Mouse (Mus musculus) heart, adult 8-10 months (tissue): ENCODE data around the gene Dcp1a. TPM values are rescaled to one million over a fixed set of nuclear protein-coding genes. Genes with fewer than 3 reads are reported as not detected.
"Not testable (repeated sequence)": the region's sequence is repeated elsewhere in the genome, so short reads cannot be mapped to it uniquely, and the experiment has no call there.

Experiments used
- DNase-seq: peaks from one replicate; pipeline ENCODE4 v3.0.0; 2022; ENCODE audit warnings: low spot score
- total RNA-seq, 4 experiments: library from RNA; stranded (reverse); gene quantifications; 2 replicates each; pipeline ENCODE4 v1.2.4; 2022

The Dcp1a gene
- total RNA-seq, 4 experiments from 2014 or later: 9.0 to 11.3 (median 10.5) TPM

DNA sequence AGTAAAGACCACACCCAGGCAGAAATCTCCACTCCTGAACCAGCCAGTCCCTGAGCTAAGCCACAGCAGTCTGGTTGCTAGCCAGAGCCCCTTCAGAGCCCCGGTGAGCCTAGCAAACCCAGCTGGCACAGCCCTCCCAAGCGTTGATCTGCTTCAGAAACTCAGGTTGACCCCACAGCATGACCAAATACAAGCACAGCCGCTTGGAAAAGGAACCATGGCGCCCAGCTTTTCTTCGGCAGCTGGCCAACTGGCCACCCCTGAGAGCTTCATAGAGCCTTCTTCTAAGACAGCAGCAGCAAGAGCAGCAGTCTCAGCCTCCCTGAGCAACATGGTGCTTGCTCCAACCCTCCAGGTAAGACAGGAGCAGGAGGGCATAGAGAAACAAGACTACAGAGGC, 40.0 kb downstream of the Dcp1a start:
- no peak for DNase-seq

DNA sequence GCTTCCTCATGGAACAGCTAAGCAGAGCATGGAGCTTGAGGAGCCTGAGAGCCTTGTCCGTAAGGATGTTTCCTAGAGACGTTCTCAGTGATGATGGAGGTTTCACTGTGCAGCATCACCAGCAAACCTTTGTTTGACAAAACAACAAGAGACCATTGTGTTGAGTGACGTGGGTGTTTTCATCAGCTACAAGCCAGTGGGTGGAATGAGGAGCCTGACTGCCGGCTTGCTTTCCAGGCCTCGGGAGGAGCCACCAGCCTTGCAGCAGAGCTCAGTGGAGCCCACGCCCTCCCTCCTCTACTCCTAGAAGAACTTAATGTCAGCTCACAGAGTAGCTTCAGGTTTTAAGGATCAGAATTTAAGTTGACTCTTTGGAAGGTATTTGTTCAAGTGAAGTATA, 44.0 kb downstream of the Dcp1a start:
- DNase-seq: no peak

DNA sequence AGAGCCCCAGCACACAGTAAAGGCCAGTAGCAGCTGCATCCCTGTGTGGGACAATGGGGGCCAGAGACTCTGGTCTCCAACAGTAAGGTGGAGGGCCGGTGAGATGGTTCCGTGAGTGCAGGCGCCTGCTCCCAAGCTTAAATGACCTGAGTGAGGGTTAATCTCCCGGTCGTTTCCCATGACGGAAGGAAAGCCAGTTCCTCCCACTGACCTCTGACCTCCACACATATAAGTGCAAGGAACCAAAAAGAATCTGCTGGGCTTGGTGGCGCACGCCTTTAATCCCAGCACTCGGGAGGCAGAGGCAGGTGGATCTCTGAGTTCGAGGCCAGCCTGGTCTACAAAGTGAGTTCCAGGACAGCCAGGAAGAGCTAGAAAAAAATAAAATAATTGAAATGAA, 49.1 kb downstream of the Dcp1a start:
- DNase-seq: no peak

DNA sequence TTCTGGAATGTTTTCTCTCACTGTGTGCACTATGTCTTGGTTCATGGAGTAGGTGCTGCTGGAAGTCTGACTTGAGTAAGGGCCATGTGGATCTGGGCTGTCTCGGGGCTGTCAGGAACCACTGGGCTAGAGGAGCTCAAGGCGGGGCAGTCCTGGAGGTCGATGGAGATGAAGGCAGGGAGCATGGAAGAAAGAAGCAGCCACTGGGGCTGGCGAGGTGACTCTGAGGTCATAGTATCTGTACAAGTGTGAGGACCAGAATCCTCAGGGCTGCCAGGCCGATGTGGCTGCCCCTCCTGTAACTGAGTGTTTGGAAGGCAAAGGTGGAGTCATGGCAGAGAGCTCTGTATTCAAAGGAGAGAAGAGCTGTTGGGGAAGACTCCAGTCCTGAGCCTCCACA, 49.6 kb downstream of the Dcp1a start:
- no peak for DNase-seq

DNA sequence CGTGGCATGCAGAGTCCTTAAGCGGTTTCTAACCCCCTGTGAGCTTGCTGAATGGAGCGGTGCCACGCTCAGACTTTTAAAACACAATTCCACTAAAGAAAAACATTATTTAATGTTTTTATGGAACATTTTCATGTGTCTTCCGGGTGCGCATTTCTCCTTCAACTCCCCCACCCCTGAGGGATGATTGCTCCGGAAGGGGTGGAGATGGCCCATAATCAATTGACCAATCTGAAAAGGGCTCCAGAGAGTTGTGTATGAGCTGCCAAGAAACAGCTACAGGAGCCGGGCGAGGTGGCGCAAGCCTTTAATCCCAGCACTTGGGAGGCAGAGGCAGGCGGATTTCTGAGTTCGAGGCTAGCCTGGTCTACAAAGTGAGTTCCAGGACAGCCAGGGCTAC, 50.1 kb downstream of the Dcp1a start:
- DNase-seq: no peak

DNA sequence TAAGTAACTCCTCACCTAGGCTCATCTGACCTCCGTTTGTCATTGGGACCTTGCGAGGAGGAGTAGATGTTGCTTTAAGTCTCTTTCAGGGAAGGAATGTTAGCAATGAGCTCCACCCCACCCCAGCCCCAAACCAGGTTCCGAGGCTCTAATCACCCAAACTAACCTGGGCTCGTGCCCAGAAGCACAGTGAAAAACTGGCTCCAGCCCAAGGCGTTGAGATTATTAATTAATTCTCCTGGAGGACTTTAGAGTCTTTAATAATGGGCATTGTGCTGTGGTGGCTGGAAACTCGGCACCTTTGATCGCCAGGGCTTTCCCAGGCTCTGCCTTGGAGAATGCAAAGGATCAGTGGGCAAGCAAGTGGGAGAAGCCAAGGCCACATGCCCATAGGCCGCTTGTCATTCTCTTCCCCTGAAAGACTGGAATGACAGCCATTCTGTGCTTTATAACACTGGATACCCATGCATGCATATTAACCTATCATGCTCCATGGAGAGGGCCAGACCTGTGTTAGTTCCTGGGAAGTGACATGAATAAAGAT, 51.5 kb downstream of the Dcp1a start:
- DNase-seq: no peak

DNA sequence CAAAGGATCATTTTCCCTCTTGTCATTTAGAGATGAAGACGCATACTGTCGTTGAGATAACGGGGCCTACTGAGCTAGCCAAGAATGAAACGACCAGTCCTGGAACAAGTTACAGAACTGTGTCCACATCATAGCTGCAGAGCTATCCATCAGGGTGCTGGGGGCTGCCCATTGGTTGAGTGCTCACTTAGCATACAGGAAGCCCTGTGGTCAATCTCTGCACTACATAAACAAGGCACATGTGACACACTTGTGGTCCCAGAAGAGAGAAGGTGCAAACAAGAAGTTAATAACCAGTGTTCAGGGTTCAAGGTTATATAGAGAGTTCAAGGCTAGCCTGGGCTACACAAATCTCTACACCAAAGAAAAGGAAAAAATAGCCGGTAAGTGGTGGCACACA, 52.1 kb downstream of the Dcp1a start:
- DNase-seq: no peak

DNA sequence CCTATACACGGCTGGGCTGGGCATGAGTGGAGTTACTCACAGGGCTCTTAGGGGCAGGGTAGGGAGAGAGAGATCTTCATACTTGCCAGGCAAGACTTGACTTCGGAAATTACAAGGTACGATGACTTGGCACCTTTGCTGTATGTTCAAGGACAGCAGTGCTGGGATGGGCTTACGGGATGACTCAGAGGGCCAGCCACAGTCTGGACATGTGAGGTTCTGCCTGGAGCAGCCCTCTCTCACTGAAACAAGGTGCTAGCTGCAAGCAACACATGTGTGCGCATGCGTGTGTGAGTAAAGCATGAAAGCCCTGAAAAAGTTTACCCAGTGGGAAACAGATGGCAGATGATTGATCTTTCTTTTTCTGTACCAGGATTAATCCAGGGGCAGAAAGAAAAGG, 52.6 kb downstream of the Dcp1a start:
- DNase-seq: no peak

DNA sequence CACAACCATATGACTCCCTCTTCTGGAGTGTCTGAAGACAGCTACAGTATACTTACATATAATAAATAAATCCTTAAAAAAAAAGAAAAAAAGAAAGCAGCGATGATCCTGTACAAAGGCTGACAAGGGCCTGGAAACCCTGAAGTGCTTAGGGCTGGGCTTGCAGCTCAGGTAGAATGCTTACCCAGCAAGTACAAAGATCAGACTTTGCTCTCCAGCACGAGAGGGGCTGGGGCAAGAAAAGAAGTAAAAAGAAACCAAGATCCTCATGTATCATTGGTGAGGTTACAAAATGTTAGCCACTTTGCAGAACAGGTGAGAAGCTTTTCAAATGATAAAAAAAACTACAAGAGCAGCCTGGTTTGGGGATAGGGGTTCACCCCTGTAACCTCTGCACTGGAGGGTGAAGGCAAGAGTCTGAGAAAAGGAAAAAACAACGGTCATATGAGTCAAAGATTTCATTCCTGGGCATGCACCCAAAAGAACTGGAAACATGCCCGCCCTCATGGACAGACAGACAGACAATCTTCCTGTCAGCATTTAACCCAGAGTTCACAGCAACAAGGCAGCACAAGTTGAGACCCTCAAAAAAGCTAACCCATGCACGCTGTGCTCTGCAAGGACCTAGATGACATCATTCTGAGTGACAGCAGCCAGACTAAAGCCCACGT, 54.6 kb downstream of the Dcp1a start:
- DNase-seq: no peak

DNA sequence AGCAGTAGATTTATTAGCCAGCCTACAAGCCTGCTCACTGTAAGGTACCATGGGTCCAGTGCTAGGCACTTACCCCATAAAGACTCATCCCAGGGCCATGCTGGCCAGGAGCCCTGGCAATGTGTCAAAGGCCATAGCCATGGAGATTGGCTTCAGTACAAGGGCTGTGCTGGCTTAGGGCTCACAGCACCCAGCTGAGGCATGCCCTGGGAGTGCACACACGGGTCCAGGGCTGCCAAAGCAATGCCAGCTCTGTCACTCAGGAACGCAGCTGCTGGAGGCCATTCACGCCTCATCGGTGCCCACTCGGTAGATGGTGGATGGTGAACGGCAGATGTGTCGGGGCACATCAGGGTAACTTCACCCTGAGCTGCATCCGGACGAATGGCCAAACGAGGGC, 62.2 kb downstream of the Dcp1a start:
- peak; percentile 75 for DNase-seq

DNA sequence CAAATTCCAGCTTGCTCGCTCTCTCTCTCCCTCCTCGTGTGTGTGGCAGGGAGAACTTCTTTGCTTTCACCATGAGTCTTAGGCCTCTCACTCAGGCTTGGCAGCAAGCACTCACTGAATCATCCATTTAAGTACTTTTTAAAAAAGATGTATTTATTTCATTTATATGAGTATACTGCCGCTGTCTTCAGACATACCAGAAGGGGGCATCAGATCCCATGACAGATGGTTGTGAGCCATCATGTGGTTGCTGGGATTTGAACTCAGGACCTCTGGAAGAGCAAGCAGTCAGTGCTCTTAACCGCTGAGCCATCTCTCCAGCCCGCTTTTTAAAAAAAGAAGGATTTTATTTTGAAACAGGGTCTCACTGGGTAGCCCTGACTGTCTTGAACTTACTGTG, 64.0 kb downstream of the Dcp1a start:
- not testable (repeated sequence) for DNase-seq

DNA sequence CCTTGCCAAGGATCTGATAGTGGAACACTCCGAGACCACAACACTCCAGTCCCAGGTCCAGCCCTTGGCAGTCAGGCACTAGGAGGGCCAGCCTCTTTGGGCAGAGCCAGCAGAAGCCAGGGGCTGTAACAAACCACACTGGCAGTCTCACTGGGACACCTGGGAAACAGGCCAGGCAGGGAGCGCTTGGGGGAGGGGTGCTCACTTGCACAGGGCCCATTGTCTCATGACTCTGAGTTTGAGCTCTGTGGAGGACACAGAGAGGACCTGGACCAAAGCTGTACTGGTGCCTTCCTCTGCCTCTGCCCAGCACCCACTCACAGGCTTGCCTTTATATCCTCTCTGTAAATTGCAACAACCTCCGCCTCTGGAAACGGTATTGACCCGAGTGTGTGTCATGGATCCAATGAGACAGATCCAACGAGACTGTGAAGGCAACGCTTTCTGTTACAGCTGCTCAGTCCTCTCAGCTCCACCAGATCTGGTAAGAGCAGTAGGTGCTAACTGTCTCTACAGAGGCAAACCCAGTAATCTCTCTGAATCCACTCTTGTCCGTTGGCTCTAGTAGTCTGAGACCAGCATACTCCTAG, 68.9 kb downstream of the Dcp1a start, which contains the start of gene Tkt:
Gene Tkt, plus strand, starts transcription at position 229 of the 590 bp plus-strand sequence.
- DNase-seq: peak; percentile 87

DNA sequence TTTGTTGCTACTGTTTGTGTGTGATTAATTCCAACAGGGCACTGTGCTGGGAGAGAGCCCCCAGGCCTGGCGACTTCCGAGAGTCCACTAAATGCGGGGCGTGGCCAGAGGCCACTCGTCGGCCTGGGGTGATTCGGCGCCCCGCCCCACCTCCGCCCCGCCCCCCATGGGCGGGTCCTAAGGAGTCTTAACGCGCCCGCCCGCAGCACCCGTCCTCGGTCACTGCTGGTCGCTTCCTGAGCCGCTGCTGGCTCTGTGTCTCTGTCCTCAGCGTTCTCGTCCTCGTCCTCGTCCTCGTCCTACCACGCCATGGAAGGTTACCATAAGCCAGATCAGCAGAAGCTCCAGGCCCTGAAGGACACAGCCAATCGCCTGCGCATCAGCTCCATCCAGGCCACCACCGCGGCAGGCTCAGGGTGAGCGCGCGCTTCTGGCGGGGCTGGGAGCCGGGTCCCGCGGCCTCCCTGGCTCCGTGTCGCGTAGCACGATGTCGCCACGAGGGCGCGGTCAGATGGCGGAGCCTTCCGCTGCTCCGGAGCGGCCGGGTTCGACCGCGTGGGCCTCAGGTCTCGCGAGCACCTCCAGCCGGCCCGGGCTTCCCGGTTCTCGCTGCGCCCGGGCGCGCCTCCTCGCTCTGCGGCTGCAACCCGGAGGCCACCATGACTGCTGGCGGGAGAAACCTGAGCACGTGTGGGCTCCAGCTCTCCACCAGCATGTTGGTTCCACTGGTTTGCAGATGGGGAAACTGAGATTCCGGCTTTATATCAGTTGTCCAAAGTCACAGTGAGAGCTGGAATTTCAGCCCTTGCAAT, 69.8 kb downstream of the Dcp1a start:
- DNase-seq: peak; percentile 93

DNA sequence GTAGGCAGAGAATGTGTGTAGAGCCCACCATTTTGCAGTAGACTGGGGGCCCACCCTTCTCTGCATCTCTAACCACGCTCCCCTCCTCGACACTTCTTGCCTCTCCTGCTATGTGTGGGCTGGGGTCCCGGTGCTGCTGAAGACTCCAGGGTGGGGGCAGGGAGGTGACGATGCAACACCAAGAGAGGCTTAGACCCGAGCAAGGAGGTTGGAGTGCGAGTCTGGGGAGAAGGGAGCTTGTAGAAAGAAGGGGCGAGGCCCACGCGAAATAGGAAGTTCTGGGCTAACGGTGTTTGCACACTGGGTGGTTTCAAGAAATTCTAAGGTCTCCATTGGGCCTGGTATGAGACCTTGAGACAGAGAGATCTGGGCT, 70.4 kb downstream of the Dcp1a start:
- no peak for DNase-seq

DNA sequence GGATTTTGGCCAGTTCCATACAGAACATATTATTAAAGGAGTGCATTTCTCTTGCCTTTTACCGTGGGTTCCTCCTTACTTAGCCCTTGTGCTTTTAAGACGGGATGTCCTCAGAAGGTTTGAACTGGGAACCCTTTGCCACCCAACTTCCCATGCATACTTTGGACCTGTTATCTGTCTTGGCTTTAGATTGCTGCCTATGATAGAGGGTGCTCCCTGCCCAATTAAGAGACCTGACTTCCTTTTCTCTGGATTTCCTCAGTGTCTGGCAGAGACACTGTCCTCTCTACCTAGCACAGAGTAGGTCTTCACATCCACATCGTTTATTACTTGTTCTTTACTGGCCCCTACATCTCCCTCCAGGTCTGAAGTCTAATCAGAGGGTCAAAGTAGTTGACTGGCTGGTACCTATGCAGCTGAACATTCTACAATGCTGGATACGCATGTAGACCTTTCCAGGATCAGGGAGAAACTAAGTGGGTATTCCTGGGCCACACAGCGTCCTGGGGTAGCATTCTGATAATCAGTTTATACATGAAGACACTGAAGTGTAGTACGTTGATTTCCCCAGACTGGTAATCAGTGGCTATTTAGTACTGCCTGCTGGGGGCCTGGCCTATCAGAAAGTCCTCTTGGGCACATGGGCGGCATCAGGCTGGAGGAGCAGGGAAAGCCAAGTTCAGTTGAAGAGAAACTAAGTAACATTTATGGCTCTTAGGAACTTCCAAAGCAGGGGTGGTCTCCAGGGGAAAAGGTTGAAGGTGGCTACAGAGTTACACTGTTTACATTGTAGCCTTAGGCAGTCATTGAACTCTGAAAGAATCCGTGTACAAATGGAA, 71.1 kb downstream of the Dcp1a start:
- no peak for DNase-seq

DNA sequence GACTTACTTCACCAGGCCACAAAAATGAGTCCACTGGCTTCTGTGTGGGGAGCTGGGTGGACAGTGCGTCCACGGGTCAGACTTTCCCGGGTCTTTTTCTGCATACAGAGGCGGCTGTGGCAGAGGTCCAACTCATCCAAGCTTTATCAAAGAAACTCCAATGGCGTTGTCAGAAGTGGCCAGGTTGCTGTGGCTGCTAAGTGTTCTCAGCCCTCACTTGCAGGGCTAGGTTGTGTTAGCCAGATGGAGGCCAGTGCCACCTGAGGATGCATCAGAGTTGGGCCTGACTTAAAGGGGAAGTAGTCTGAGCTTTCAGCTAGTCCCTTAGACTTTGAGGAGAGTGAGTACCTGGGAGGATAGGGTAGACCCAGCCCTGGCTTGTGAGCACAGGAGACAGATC, 72.2 kb downstream of the Dcp1a start:
- DNase-seq: no peak

DNA sequence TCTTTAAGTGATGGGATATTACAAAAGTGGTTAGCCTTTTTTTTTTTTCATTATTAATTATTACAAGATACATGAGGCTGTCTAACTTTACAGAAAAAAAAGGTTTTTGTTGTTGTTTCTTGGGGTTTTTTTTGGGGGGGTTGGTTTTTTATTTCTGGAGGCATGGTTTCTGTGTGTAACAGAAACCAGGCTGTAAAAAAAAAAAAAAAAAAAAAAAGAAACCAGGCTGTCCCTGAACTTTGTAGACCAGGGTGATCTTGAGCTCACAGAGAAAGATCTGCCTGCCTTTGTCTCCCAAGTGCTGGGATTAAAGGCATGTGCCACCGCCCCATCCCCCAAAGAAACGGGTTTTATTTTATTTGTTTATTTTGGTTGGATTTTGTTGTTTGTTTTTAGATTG, 72.6 kb downstream of the Dcp1a start:
- no peak for DNase-seq

DNA sequence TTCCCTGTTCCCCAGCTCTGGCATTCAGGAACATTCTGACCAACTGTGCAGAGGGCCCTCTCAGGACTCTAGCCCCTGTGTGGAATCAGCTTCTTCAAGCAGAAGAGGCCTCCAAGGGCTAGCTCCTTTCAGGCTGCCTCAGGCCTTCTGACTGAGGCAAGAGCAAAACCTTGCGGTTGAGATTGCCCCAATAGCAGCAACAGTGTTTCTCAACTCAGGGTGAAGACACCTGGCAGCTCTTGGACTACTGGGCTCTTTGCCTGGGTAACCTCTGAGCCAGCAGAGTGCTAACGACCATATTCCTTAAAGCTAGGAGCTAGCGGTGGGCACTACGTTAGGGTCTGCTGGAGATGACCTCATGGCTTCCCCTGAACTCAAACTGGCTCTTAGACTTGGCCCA, 73.8 kb downstream of the Dcp1a start:
- no peak for DNase-seq

DNA sequence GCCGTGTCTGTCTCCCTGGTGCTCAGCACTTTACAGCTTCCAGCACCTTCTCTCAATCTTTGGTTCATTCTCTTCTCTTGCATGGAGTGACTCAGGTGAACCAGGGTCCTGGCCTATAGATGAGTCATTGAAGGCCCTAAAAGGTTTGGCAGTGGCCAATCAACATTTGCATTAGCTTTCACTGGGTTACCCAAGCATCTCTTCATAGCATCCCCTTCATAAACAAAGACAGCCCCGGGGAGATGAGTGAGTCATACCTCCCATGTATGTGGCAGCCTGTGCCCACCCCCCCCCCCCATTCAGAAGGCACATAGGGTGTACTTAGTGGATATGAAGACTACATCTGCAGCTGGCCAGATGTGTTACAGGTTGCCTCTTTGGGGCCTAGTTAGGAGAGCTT, 77.3 kb downstream of the Dcp1a start:
- DNase-seq: no peak

DNA sequence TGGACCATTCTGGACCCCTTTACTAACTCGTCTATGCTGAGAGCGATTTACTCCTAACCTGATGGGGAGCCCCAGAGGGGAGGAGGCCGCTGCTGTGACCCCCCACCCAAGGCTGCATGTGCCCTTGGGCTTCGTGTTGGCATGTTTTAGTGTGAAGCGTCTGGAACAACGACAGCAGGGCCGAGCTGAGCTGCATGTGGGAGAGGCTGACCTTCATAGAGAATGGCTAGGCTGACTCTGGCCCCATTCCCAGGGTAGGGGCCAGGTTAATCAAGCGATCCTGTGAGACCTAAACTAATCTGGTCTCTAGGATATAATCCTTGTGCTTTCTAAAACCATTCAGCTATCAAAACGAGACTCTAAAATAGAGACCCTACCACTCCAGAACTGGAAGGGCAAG, 78.4 kb downstream of the Dcp1a start:
- DNase-seq: no peak

DNA sequence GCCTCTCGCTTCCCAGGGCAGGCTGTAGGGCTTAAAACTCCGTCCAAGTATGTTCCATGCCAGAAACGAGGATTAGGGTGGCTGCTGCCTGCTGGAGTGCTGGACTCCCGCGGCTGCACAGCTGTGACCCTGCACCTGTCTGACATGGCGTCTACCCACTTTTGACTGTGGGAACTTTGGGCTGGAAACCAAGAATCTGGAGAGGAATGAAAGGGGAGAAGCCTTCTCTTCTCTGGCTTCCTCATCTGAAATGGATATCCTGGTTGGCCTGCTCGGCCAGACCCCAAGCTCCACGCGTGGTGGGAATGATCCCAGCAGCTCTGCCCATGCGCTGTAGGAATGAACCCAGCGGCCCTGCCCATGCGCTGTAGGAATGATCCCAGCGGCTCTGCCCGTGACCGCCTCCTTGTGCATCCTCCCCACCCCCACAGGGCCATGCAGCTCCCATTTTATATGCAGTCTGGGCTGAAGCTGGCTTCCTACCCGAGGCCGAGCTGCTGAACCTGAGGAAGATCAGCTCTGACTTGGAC, 80.1 kb downstream of the Dcp1a start:
- no peak for DNase-seq
